Mouse (Mus musculus) lung, postnatal 14 days (tissue): ENCODE measurements at regions not wholly inside any gene's neighbourhood (a gene's known extent, or its start where the extent isn't known, plus 50 kb on each side); places are given as distances from the start of the nearest gene placed in this dataset.

Source experiments
- DNase-seq: peaks from one replicate; pipeline ENCODE4 v3.0.0; 2021

GRCm38 (mm10) chr12:10573381-10573780, 182.8 kb downstream of the Rdh14 start:
- DNase-seq, result no peak

DNA sequence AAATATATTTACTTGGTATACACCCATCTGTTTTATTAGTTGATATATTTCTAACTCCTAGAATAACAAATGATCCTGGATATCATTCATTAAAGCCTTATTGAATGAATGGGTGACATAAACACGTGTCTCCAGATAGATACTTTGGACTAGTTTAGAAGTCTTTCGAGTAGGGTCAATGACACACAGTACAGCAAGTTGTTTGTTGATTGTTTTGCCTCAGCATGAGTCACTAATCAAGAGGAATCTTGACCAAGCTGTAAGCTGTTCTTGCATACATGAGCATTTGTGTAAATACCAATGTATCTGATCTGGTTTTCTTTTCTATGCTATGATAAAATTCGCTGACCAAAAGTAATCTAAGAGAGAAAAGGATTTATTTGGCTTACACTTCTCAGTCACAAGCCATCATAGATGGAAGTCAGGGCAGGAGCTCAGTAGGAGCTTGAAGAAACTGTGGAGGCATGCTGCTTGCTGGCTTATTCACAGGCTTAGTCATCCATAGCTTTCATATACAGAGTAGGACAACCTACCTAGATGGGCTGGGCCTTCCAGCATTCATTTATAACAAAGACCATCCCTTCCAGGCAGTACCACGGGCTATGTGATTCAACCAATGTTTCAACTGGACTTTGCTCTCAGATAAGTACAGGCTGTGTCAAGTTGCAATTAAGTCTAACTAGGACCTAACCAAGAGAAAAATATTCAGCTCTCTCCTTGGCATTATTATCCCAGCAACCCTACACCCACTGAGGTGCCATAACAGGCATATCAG, 192.5 kb downstream of the Rdh14 start:
- DNase-seq, result no peak

- DNase-seq, result no peak
These were observed 193.5 kb downstream of the Rdh14 start for GRCm38 (mm10) chr12:10584026-10584425.

- peak; percentile 65 for DNase-seq
These were observed 199.0 kb downstream of the Rdh14 start for GRCm38 (mm10) chr12:10589537-10589936.

DNA sequence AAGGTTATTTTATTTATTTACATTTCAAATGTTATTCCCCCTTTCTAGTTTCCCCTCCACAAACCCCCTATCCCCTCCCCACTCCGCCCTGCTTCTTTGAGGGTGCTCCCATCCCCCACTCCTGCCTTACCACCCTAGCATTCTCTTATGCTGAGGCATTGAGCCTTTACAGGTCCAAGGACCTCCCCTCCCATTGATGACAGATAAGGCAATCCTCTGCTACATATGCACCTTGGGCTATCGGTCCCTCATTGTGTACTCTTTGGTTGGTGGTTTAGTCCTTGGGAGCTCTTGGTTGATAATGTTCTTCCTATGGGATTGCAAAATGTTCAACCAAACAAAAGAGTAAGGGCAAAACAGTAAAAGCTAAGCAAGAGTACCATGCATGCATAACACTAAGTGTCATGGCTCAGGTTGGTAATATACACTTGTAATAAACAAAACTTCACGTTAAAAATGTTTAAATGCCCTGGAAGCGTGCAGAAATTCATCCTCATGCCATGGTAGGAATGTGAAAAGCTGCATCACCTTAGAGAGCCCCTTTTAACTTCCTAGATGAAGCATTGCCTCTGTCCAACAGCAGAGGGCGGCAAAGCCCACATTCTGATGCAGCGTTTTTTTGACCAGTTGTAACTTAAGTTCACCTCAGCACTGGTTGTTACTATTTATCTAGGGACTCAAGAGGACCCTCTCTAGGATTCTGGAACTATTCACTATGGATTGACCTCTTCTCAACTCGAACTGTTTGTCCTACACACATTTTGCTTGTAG, 207.6 kb downstream of the Rdh14 start:
- peak; percentile 56 for DNase-seq

GRCm38 (mm10) chr12:10600111-10600510, 209.5 kb downstream of the Rdh14 start:
- DNase-seq, result no peak

DNA sequence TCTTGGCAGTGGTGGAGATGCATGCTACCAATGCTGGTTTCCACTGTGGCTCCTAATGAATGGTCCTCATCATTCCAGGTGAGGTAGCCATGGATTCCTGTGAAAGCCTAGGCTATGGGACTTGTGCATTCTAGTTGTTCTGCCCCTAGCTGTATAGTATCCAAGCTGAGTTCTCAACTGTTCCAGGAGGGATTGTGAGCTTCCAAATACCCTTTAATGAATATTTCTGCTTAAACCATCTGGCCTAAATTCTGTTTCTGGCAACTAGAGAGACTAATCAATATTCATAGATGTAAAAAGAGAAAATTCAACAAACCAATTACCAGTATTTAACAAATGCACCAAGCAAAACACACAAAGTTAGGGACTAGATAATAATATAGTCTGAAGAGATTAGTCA, 227.7 kb downstream of the Rdh14 start:
- DNase-seq, result no peak

DNA sequence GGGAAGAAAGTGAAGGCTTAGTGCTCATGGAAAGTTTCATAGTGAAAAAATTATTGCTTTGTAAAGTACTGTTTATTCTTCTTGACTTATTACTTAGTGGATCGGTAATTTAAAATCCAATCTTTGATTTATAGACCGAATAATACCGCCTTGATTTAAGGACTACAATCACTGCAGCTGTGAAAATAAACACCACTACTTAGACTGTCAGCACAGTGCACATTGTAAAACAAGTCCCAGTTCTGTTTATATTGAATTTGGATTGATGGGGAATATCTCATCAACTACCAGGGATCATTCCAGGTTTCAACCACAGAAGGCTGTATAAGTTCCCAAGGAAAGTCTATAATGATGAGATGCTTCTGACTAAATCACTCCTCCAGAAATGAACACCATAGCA, 230.0 kb downstream of the Rdh14 start:
- DNase-seq, result no peak

DNA sequence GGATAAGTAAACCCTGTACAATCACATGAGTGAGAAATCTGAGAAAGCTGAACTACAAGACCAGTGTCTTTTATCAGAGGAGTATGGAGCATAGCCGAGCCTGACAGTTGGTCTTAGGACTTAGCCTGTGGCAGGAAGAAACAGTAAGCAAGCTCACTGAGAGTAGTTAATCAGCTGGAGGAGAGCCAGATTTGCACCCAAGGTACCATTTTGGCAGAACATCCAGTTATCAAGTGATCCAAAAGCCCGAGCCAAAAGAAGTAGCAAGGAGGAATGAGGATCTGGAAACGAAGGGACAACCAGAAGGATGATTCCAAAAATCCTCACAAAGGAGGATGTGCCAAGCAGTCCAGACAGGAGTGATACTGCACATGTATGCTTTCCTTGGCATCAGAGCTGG, 248.0 kb downstream of the Rdh14 start:
- no peak for DNase-seq

GRCm38 (mm10) chr12:10654466-10655184, 264.1 kb downstream of the Rdh14 start:
- DNase-seq, result no peak

- no peak for DNase-seq
These were observed 264.6 kb downstream of the Rdh14 start for GRCm38 (mm10) chr12:10655185-10655544.

GRCm38 (mm10) chr12:10658826-10659225, 268.3 kb downstream of the Rdh14 start:
- no peak for DNase-seq

GRCm38 (mm10) chr12:10686747-10687146, 296.2 kb downstream of the Rdh14 start:
- DNase-seq, result no peak
